Mouse (Mus musculus): ENCODE measurements around the gene Acot2.
"Not testable (repeated sequence)": the region's sequence is repeated elsewhere in the genome, so short reads cannot be mapped to it uniquely, and the experiment has no call there.

Gene Acot2

DNA sequence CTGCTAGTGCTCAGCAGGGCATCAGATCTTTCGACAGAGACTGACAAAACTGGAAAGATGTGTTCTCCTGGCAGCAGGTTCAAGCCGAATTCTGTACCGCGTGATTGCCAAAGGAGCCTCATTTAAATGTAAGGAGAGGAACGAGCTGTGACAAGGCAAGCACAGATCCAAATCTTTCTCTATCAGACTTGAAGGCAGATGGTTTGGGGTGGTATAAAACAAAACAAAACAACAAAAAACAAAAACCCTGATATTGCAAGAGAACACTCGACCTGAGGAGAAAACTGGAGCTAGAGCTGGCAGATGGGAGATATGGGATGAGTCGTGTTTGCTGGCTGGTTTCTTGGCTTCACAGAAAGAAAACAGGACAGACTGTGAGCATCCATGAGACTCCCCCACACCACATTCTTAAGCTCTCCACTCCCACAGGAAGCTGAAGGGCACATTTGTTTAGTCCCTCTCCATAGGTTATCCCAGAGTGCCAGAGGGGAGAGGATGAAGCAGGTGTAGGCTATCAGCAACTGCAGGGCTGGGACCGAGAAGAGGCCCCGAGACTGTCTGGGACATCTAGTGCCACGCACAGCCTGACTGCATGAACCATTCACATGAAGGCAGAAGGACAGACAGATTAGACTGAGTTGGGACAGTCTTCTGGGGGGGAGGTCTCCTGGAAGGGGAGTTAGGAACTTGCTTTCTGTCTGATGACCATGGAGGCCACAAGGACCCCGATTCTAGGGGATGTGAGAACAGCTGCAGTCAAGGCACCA, 10.9 kb downstream of the Acot2 start:
- no peak for DNase-seq (ENCODE audit: low read depth, low spot score)

DNA sequence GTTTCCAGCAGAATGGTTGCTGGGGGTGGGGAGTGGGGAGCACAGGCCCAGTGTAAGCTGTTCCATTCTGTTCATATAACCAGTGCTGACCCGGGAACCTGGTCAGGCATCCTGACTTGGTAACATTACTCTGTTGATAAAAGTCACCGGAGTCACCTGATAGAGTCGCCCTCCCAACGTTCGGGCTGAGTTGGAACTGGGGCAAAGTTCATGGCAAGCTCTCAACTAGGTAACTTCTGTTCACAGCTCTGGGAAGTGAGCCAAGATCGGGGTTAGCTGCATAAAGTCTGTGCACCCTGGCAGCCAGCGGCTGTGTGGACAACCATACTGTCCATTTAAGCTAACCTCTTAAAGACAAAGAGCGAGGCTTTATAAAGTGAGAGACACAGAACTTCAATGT, 11.6 kb downstream of the Acot2 start:
- DNase-seq (ENCODE audit: low read depth, low spot score), result not testable (repeated sequence)

DNA sequence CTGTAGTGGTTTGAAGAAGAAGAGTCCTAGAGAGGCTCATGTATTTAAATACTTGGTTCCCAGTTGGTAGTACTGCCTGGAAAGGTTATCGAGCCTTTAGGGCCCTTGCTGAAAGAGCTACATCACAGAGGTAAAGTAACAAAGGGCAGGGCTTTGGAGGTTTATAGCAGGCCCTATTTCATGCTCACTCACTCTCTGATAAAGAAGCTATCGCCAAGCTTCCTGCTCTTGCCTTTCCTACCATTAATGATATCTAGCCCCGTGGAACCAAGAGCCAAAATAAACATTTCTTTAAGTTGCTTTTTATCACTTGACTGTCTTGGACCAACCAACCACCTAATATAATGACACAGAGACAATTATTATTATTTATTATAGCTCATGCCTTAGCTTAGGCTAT, 12.8 kb downstream of the Acot2 start:
- no peak for DNase-seq (ENCODE audit: low read depth, low spot score)

GRCm38 (mm10) chr12:84003866-84004265, 16.2 kb downstream of the Acot2 start:
- DNase-seq (ENCODE audit: low read depth, low spot score), result no peak

DNA sequence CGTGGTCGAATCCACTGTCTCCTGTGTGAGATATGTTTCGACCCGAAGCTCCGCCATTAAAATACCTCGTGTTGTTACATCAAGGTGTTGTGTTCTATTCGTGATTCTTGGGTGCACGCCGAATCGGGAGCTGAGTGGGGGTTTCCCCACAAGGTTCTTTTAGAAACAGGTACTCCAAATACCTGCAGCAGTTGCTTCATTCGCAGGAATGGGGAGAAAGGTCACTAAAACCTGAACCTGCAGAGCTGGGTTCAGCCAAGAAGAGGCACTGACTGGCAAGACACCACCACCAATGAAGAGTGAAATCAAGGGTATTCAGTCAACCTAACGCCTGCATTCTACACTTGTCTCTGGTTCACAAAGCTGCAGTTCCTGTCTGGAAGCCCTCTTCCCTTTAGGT, 20.6 kb downstream of the Acot2 start:
- no peak for DNase-seq (ENCODE audit: low read depth, low spot score)

DNA sequence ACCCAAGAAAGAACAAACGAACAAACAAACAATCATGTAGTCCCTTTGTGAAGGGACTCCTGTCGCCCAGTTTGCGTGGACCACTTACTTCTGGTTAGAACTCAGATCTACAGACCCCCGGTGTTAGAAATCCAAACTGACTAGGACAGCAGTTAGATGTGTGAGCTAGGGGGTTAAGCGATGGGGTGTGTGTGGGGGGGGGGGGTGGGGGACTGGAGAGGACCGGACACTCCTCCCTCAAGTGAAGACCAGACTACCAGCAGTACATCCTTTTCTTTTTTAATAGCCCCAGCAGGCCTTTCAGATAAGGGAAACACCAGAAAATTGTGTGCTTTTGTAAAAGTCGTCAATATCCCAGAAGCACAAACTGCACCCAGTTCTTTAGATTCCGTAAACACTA, 21.1 kb downstream of the Acot2 start:
- no peak for DNase-seq (ENCODE audit: low read depth, low spot score)

DNA sequence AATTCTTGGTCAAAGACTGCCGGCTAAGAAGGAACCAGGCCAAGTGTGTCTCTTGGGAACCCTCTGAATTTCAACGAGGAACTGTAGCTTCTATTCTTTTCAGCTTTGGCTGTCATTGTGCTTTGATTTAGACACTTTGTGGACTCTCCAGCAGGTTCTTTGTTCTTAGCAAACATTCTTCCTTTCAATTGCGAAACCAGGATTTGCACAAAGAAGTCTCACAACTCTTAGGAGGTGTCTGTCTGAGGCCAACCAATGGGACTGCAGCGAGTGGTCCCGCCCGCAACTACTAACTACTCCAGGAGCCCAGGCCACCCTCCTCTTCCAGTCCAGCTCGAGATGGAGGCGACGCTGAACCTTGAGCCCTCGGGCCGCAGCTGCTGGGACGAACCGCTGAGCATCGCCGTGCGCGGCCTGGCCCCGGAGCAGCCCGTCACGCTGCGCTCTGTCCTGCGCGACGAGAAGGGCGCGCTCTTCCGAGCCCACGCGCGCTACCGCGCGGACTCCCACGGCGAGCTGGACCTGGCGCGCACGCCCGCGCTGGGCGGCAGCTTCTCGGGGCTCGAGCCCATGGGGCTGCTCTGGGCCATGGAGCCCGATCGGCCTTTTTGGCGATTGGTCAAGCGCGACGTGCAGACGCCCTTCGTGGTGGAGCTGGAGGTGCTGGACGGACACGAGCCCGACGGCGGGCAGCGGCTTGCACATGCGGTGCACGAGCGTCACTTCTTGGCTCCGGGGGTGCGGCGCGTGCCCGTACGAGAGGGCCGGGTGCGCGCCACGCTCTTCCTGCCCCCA, 21.7 kb downstream of the Acot2 start, which contains the start of gene Acot1:
Gene Acot1, plus strand, starts transcription at position 320 of the 795 bp plus-strand sequence.
- not testable (repeated sequence) for DNase-seq (ENCODE audit: low read depth, low spot score)

DNA sequence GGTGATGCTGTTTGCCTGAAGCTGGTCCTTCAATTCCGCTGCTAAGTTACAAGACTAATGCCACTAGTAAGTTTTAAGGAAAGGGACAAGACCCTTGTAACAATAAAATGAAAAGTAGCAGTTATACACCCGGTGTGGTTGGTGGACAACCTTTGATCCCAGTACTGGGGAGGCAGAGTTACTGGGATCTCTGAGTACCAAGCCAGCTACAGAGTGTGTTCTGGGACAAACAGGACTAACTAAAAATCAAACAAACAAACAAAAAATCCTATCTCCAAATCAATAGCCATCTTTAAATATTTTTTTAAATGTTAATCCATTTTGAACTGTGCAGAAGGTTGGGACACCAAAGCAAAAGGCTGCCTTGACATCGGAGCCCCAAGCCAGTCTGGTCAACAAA, 22.5 kb downstream of the Acot2 start:
- DNase-seq (ENCODE audit: low read depth, low spot score), result no peak

DNA sequence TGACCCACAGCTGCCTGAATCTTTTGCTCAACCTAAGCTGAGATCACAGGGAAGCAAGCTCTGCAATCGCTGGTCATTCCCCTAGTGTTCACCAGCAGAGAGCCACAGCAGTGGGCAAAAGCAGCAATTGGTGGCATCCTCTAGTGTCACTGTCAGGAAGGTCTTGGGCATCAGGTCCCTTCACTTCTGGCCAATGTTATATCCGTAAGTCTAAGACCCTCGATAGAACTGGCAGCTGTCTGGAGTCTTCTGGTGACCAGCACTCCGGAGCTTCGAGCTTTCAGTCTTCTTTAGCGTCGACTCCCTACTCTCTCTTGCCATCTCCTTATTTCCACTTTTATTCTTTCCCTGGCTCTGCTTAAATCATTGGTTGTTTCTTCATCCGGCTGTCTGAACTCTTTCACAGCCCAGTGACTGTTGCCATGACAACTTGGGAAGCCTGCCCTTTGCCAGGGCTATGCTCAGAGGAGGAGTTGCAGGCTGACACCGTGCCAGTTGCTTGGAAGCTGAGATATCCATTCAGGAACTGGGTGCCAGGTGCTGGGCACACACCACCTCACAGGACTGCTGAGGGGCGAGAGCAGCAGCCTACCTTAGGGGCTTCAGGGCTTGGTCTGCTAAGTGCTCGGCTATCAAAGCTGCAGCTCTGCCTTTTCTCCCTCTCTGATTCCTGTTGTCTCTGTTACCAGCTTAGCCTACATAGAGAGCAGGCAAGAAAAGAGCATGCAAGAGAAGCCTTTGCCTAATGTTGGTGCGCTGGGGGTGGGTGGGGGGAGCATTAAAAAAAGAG, 23.8 kb downstream of the Acot2 start:
- no peak for DNase-seq (ENCODE audit: low read depth, low spot score)

GRCm38 (mm10) chr12:84013130-84013529, 25.5 kb downstream of the Acot2 start:
- DNase-seq (ENCODE audit: low read depth, low spot score), result no peak

GRCm38 (mm10) chr12:84013701-84014100, 26.0 kb downstream of the Acot2 start:
- DNase-seq (ENCODE audit: low read depth, low spot score), result no peak

GRCm38 (mm10) chr12:84020528-84020927, 32.9 kb downstream of the Acot2 start:
- DNase-seq (ENCODE audit: low read depth, low spot score), result not testable (repeated sequence)

DNA sequence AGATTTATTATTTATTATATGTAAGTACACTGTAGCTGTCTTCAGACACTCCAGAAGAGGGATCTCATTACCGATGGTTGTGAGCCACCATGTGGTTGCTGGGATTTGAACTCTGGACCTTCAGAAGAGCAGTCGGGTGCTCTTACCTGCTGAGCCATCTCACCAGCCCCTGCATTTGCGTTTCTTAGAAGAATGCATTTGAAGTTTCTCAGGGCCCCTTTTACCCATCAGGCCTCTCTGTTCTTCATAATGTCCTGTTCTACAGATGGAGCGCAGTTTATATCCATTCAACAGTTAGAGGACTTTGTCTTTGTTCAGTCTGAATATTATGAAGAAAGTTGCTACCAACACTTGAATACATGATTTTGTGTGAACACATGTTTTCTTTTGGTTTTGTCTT, 34.6 kb downstream of the Acot2 start:
- DNase-seq (ENCODE audit: low read depth, low spot score), result not testable (repeated sequence)

- no peak for DNase-seq (ENCODE audit: low read depth, low spot score)
These were observed 35.5 kb downstream of the Acot2 start for GRCm38 (mm10) chr12:84023052-84023745.

DNA sequence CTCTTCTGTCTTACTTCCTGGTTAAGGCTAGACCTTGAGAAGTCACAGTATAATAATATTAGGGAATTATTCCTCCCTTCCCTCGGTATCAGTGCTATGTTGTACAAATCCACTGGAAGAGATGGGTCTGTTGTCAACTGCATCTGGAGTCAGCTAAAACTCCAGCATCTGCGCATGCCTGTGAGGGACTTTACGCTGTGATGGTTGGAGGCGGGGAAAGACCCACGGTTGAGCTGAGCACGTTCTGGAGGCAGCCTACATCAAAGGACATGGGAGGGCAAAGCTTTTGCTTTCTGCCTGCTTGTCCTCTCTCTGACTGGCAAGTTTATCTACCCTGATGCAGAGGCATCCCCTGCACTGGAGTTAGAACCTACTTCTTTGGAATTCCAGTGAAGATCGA, 38.2 kb downstream of the Acot2 start:
- DNase-seq (ENCODE audit: low read depth, low spot score), result peak; percentile 22

GRCm38 (mm10) chr12:84028328-84028727, 40.7 kb downstream of the Acot2 start:
- DNase-seq (ENCODE audit: low read depth, low spot score), result not testable (repeated sequence)

DNA sequence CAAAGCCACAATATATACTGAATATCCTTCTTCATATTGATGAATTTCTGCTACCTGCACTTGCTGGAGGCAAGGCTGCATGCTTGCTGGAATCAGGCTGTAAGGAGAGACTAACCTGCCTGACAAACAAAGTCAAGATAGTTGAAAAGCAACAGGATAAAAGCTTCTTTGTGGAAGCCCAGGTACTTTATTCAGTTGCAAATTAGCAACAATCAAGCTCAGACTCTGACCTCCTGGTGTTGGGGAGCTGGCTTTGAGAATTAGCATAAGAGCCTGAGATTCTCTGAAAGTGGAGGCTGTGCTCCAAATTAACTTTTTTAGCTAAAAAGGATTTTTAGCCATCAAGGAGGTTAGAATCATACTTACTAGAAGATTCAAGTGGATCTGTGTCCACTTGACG, 41.4 kb downstream of the Acot2 start:
- not testable (repeated sequence) for DNase-seq (ENCODE audit: low read depth, low spot score)

- peak; percentile 68 for DNase-seq (ENCODE audit: low read depth, low spot score)
These were observed 43.1 kb downstream of the Acot2 start for GRCm38 (mm10) chr12:84030659-84031332.

DNA sequence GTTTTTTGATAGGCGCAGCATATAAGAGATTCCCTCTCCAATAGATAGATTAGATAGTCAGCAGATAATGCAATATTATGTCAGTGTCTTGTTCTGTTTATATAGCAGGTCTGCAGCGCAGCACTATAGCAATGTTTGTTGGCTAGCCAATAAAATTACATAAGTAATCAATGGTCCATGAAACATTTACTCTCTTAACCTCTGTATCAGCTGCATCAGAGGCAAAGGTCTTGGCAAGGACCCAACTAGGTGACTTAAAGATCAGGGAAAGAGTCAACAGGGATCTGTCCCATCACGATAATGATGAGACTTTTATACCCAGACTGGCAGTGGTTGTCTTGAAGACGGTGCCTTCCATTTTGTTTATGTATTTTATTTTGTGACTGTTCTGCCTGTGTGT, 45.2 kb downstream of the Acot2 start:
- DNase-seq (ENCODE audit: low read depth, low spot score), result no peak

- not testable (repeated sequence) for DNase-seq (ENCODE audit: low read depth, low spot score)
These were observed 45.6 kb downstream of the Acot2 start for GRCm38 (mm10) chr12:84033302-84033701.

- DNase-seq (ENCODE audit: low read depth, low spot score), result no peak
These were observed 46.4 kb downstream of the Acot2 start for GRCm38 (mm10) chr12:84034108-84034507.

Data from CD4-positive helper T cell, adult 2 months (primary cell).